In the genomic region with DNA sequence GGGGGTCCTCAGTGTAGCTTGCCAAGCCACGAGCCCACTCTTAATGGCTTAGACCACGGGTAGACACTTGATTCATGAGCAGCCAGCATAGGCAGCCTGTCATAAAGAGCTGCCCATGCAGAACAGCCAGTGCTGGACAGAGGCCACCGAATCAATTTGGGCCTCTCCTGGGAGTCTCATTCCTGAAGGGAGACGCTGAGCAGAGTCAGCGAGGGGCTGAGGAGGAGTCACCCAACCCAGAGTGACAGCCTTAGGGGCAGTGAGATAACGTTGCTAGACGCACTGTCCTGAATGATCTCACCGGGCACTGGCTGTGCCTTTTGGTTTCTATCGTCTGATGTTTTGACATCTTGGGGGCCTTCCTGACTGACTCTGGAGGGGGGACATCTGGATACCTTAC, we compare ENCODE assay signal across 8 mouse cellular contexts. TPM values are rescaled to one million over a fixed set of nuclear protein-coding genes. Genes with fewer than 3 reads are reported as not detected.
DNase-seq lines count a peak whose midpoint lies in the region; ATAC-seq and TF ChIP-seq lines count a peak whose summit lies in the region.

No protein-coding gene starts in this region.

- H3K9ac ChIP-seq in kidney, postnatal 0 days (ENCODE audit: low read depth, low read length) = no peak overlapping the region
- H3K9ac ChIP-seq in neural tube, embryonic 13.5 days = no peak overlapping the region
- no peak overlapping the region for H3K9ac ChIP-seq in stomach, embryonic 16.5 days (ENCODE audit: low read length)

- no peak for TF ChIP-seq CTCF in kidney, postnatal 0 days (IDR thresholded peaks at IDR 0.05; ENCODE audit: low read depth)

- no peak overlapping the region for H3K4me3 ChIP-seq in kidney, postnatal 0 days (replicated peaks; ENCODE audit: low read depth, low read length)
- no peak overlapping the region for H3K4me3 ChIP-seq in neural tube, embryonic 13.5 days
- H3K4me3 ChIP-seq in stomach, embryonic 16.5 days (replicated peaks; ENCODE audit: low read length) = no peak overlapping the region

- H3K9me3 ChIP-seq in kidney, postnatal 0 days (replicated peaks; ENCODE audit: low read length) = no peaks in the 10 kb centered on the region
- H3K9me3 ChIP-seq in neural tube, embryonic 13.5 days = no peaks in the 10 kb centered on the region
- no peaks in the 10 kb centered on the region for H3K9me3 ChIP-seq in stomach, embryonic 16.5 days (replicated peaks; ENCODE audit: control insufficient read depth, low read length)

- H3K4me2 ChIP-seq in kidney, postnatal 0 days (ENCODE audit: low read length) = no peak overlapping the region
- no peak overlapping the region for H3K4me2 ChIP-seq in neural tube, embryonic 13.5 days
- no peak overlapping the region for H3K4me2 ChIP-seq in stomach, embryonic 16.5 days (ENCODE audit: low read depth, low read length)

- 8% methylated on average over 9 of the region's 9 CpGs for WGBS in kidney, postnatal 0 days
- WGBS in neural tube, embryonic 13.5 days = 29% methylated on average over 9 of the region's 9 CpGs
- 11% methylated on average over 9 of the region's 9 CpGs for WGBS in stomach, embryonic 16.5 days

- ATAC-seq in kidney, postnatal 0 days (replicated peaks; ENCODE audit: low FRiP score, low read depth) = peak; percentile 30; the same call in 1 of the 2 replicates
- ATAC-seq in neural tube, embryonic 13.5 days (ENCODE audit: low read depth) = peak; percentile 34; the same call in 1 of the 2 replicates
- peak; percentile 61 for ATAC-seq in stomach, embryonic 16.5 days (ENCODE audit: insufficient read depth, low FRiP score)

- no peak overlapping the region for H3K27ac ChIP-seq in kidney, postnatal 0 days
- peak overlapping the region; percentile 67 for H3K27ac ChIP-seq in neural tube, embryonic 13.5 days (replicated peaks)
- 0 out of 2 replicates have a peak overlapping the region, but pooled peaks have one; percentile 5 for H3K27ac ChIP-seq in stomach, embryonic 16.5 days (ENCODE audit: low read length)

- no peaks in the 10 kb centered on the region for H3K27me3 ChIP-seq in kidney, postnatal 0 days (ENCODE audit: insufficient read depth, low read length)
- no peaks in the 10 kb centered on the region for H3K27me3 ChIP-seq in neural tube, embryonic 13.5 days
- H3K27me3 ChIP-seq in stomach, embryonic 16.5 days (ENCODE audit: control insufficient read depth, insufficient read depth, low read length) = no peaks in the 10 kb centered on the region

- H3K36me3 ChIP-seq in kidney, postnatal 0 days (ENCODE audit: insufficient read depth, low read length) = no peaks in the 10 kb centered on the region
- no peaks in the 10 kb centered on the region for H3K36me3 ChIP-seq in neural tube, embryonic 13.5 days
- H3K36me3 ChIP-seq in stomach, embryonic 16.5 days (ENCODE audit: control insufficient read depth, insufficient read depth, low read length) = no peaks in the 10 kb centered on the region

- H3K4me1 ChIP-seq in kidney, postnatal 0 days (replicated peaks; ENCODE audit: insufficient read depth, low read length) = peaks cover 17% of the 10 kb centered on the region
- H3K4me1 ChIP-seq in neural tube, embryonic 13.5 days (replicated peaks) = peaks cover 63% of the 10 kb centered on the region
- H3K4me1 ChIP-seq in stomach, embryonic 16.5 days (ENCODE audit: control insufficient read depth, insufficient read depth, low read length) = peaks cover 38% of the 10 kb centered on the region

- DNase-seq in adrenal gland, adult 2 months = peak; percentile 14
- no peak for DNase-seq in adrenal gland, postnatal 4 days (ENCODE audit: low spot score in 2 of 2)
- DNase-seq in kidney, postnatal 0 days (ENCODE audit: low spot score) = peak; percentile 67
- DNase-seq in kidney, adult 8-10 months = no peak
- DNase-seq in neural tube, embryonic 10.5 days (ENCODE audit: extremely low spot score, low spot score) = no peak
- DNase-seq in spleen, postnatal 14 days (ENCODE audit: low spot score in 2 of 2) = no peak

RNA-seq across cellular contexts. Expression of a gene that starts 38.3 kb away (rescaled TPM):
- 1 to 10 TPM; 3.4 to 8.8 TPM for total RNA-seq in adrenal gland, adult 2 months (2021)
- 4.1 and 4.6 TPM in 2 replicates for polyA plus RNA-seq in adrenal gland, adult 2 months (2012; rRNA removed)
- 1 to 10 TPM; 4.5 to 5.3 TPM for total RNA-seq in adrenal gland, postnatal 4 days (2021)
- polyA plus RNA-seq in kidney, postnatal 0 days (2015; fragmentation: Nextera tagmentation; extraction: Ambion mirVana) = 0.24 and 0.31 TPM in 2 replicates
- polyA plus RNA-seq in neural tube, embryonic 13.5 days (2015; fragmentation: Nextera tagmentation; extraction: Ambion mirVana) = 1.2 and 1.4 TPM in 2 replicates
- 4.0 and 4.4 TPM in 2 replicates for polyA plus RNA-seq in stomach, embryonic 16.5 days (2015; fragmentation: Nextera tagmentation; extraction: Ambion mirVana)

Comparison
In these comparisons a context has a peak if more than half of its experiments do, and no peak if none do; other contexts are left out.
1. DNase-seq: peak in adrenal gland, adult 2 months (single experiment) and kidney, postnatal 0 days (single experiment); none in adrenal gland, postnatal 4 days (0 of 2), kidney, adult 8-10 months (0 of 2), neural tube, embryonic 10.5 days (single experiment) and spleen, postnatal 14 days (0 of 2).
2. Peak in every context shown above with its lines, with median percentiles within 50 percentile points of each other: ATAC-seq.